Mouse (Mus musculus): ENCODE data around the gene Hacd1. TPM values are rescaled to one million over a fixed set of nuclear protein-coding genes. Genes with fewer than 3 reads are reported as not detected.

Gene Hacd1
- polyA plus RNA-seq, 1 experiment from 2014 or later = 94.1 TPM

DNA sequence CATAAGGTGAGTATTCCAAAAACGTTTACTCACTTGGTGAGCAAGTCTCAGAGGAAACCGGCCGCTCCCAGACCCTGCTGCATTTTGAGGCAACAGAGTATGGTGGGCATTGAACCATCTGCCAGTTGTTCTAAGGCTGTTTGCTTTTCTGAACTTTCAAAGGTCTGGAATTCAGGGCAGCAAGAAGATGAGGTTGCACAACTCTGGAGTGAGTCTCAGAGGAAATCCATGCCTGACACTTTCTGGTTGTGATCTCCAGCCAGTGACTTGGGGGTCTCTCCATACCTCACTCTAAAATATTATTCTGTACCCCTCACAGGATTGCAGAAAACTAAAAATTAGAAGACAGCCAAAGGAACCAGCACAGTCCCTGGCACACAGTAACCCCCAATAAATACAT is 1.8 kb downstream of the Hacd1 start:
- no peak for TF ChIP-seq CTCF (IDR thresholded peaks at IDR 0.05; ENCODE audit: low read depth)
- Histone ChIP-seq H3K27ac (ENCODE audit: low read depth) (no peak overlapping the region), H3K9ac (peak overlapping the region; percentile 10; the same call in 1 of the 2 replicates), H3K4me1 (ENCODE audit: insufficient read depth) (no peaks in the 10 kb centered on the region), H3K36me3 (ENCODE audit: insufficient read depth) (no peaks in the 10 kb centered on the region), H3K27me3 (ENCODE audit: insufficient read depth, low read length) (no peaks in the 10 kb centered on the region), H3K4me2 (peak overlapping the region; percentile 78), H3K9me3 (ENCODE audit: low read depth, low read length) (no peaks in the 10 kb centered on the region), H3K4me3 (ENCODE audit: low read depth, low read length) (no peak overlapping the region)
- DNase-seq (no peak), ATAC-seq (ENCODE audit: insufficient read depth) (no peak)
- 58% methylated on average over 3 of the region's 3 CpGs for WGBS

DNA sequence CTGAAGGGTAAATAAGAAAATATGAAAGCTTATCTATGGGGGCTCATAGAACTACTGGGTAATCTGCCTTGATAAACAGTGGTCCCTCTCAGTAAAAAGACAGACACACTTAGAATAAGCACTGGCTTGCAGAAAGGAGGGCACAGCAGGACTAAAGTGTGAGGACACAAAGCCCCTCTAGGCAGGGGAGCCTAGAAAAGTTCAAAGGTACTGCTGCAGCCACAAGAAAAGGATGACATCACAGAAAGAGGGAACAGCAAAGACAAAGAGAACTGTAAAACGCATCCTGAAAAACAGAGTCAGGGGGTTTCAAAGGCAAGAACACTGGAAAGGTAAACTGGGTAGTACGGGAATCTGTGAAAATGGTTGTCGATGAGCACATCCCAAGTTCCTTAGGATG is 2.3 kb downstream of the Hacd1 start:
- H3K36me3 ChIP-seq (ENCODE audit: insufficient read depth) = no peaks in the 10 kb centered on the region
- no peaks in the 10 kb centered on the region for H3K9me3 ChIP-seq (ENCODE audit: low read depth, low read length)
- 83% methylated on average over 3 of the region's 3 CpGs for WGBS
- no peak overlapping the region for H3K9ac ChIP-seq
- no peak overlapping the region for H3K4me3 ChIP-seq (ENCODE audit: low read depth, low read length)
- no peaks in the 10 kb centered on the region for H3K4me1 ChIP-seq (ENCODE audit: insufficient read depth)
- no peak for ATAC-seq (ENCODE audit: insufficient read depth)
- no peak overlapping the region for H3K27ac ChIP-seq (ENCODE audit: low read depth)
- no peaks in the 10 kb centered on the region for H3K27me3 ChIP-seq (ENCODE audit: insufficient read depth, low read length)
- TF ChIP-seq CTCF (IDR thresholded peaks at IDR 0.05; ENCODE audit: low read depth) = no peak
- no peak for DNase-seq
- no peak overlapping the region for H3K4me2 ChIP-seq

DNA sequence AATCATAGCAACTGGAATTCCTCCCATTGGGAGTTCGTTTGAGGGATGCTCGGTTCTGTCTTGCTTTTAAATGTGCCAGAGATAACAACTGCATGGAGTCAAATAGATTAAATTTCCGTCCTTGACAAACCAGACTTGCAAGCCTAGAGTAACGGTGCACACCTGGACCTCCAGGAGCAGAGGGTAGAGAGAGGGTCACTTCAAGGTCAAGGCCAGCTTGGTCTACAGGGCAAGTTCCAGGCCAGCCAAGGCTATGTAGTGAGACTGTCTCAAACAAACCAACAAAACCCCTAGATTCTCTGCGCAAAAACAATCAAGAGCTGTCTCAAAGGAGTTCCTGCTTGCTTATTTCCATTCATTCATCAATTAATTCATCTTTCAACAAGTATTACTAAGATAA is 7.1 kb downstream of the Hacd1 start:
- H3K9ac ChIP-seq = no peak overlapping the region

GRCm38 (mm10) chr2:14048381-14048780 is 7.6 kb downstream of the Hacd1 start:
- TF ChIP-seq CTCF (IDR thresholded peaks at IDR 0.05; ENCODE audit: low read depth) = peak; percentile 84
- peak; percentile 86 for ATAC-seq (ENCODE audit: insufficient read depth)
- H3K27ac ChIP-seq (ENCODE audit: low read depth) = no peak overlapping the region

More for the DNA sequence above, 7.1 kb downstream of the Hacd1 start:
- Histone ChIP-seq H3K4me2 (no peak overlapping the region), H3K4me3 (ENCODE audit: low read depth, low read length) (no peak overlapping the region), H3K4me1 (ENCODE audit: insufficient read depth) (no peaks in the 10 kb centered on the region), H3K9me3 (ENCODE audit: low read depth, low read length) (no peaks in the 10 kb centered on the region), H3K27me3 (ENCODE audit: insufficient read depth, low read length) (no peaks in the 10 kb centered on the region), H3K36me3 (ENCODE audit: insufficient read depth) (no peaks in the 10 kb centered on the region), H3K27ac (ENCODE audit: low read depth) (no peak overlapping the region)
- no peak for TF ChIP-seq CTCF (IDR thresholded peaks at IDR 0.05; ENCODE audit: low read depth)
- DNase-seq (no peak), ATAC-seq (ENCODE audit: insufficient read depth) (no peak)
- 53% methylated on average over 5 of the region's 5 CpGs for WGBS

DNA sequence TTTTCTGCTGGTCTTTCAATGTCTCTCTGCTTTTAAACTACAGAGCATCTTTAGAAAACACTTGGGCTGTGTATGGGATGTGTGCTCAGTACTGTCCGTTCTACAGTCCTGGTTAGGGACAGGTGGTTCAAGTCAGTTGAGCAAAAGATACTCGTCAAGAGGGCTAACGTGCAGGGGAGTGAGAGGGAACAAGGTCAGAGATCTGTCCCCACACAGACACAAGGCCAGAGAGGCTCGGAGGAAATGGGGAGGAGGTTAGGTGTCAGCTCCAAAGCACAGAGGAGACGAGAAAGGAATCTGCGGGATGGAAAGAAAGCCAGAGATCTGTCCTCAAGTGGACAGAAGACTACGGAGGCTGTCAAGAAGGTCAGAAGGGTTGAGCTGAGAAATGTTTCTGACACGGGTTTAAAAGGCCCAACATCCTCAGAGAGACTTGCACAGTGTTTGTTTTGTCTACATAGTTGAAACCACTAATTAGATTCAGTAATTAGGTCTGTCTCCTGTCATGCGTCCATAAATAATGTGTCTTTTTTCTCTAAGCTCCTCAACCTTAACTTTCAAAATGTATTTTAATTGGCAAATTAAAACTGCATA is 12.3 kb downstream of the Hacd1 start:
- H3K36me3 ChIP-seq (ENCODE audit: insufficient read depth) = peaks cover 3% of the 10 kb centered on the region
- H3K9me3 ChIP-seq (ENCODE audit: low read depth, low read length) = no peaks in the 10 kb centered on the region
- no peak for DNase-seq
- H3K9ac ChIP-seq = no peak overlapping the region
- H3K27me3 ChIP-seq (ENCODE audit: insufficient read depth, low read length) = no peaks in the 10 kb centered on the region
- no peak for ATAC-seq (ENCODE audit: insufficient read depth)
- H3K4me2 ChIP-seq = no peak overlapping the region
- H3K27ac ChIP-seq (ENCODE audit: low read depth) = no peak overlapping the region
- H3K4me3 ChIP-seq (ENCODE audit: low read depth, low read length) = no peak overlapping the region
- 34% methylated on average over 9 of the region's 9 CpGs for WGBS
- no peaks in the 10 kb centered on the region for H3K4me1 ChIP-seq (ENCODE audit: insufficient read depth)
- no peak for TF ChIP-seq CTCF (IDR thresholded peaks at IDR 0.05; ENCODE audit: low read depth)

More at GRCm38 (mm10) chr2:14048381-14048780, 7.6 kb downstream of the Hacd1 start:
- H3K36me3 ChIP-seq (ENCODE audit: insufficient read depth) = no peaks in the 10 kb centered on the region
- no peaks in the 10 kb centered on the region for H3K27me3 ChIP-seq (ENCODE audit: insufficient read depth, low read length)
- H3K9me3 ChIP-seq (ENCODE audit: low read depth, low read length) = no peaks in the 10 kb centered on the region
- H3K4me2 ChIP-seq = no peak overlapping the region
- peak; percentile 89 for DNase-seq
- H3K4me1 ChIP-seq (ENCODE audit: insufficient read depth) = no peaks in the 10 kb centered on the region
- H3K9ac ChIP-seq = no peak overlapping the region
- H3K4me3 ChIP-seq (ENCODE audit: low read depth, low read length) = no peak overlapping the region

DNA sequence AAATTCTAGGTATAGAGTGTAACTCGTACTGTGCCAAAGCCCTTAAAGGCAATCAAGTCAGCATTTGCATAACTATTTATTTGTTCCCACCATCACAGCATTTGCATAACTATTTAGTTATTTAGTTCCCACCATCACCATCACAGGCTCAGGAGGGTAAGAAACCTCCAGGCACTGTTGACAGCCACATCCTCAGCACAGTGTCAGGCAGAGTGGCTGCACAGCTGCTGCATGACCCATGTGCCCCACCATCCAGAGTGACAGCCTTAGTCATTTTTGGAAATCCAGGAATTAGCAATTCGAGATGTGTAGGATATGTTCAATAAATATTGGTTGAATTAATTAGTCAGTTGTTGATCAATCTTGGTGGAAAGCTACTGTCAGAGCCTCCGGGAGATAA is 12.9 kb downstream of the Hacd1 start:
- Histone ChIP-seq H3K4me3 (ENCODE audit: low read depth, low read length) (no peak overlapping the region), H3K9ac (no peak overlapping the region), H3K9me3 (ENCODE audit: low read depth, low read length) (no peaks in the 10 kb centered on the region), H3K27me3 (ENCODE audit: insufficient read depth, low read length) (no peaks in the 10 kb centered on the region), H3K4me2 (no peak overlapping the region), H3K27ac (ENCODE audit: low read depth) (no peak overlapping the region), H3K36me3 (ENCODE audit: insufficient read depth) (peaks cover 3% of the 10 kb centered on the region), H3K4me1 (ENCODE audit: insufficient read depth) (no peaks in the 10 kb centered on the region)
- ATAC-seq (ENCODE audit: insufficient read depth) (no peak), DNase-seq (no peak)
- 73% methylated on average over 3 of the region's 3 CpGs for WGBS
- no peak for TF ChIP-seq CTCF (IDR thresholded peaks at IDR 0.05; ENCODE audit: low read depth)

DNA sequence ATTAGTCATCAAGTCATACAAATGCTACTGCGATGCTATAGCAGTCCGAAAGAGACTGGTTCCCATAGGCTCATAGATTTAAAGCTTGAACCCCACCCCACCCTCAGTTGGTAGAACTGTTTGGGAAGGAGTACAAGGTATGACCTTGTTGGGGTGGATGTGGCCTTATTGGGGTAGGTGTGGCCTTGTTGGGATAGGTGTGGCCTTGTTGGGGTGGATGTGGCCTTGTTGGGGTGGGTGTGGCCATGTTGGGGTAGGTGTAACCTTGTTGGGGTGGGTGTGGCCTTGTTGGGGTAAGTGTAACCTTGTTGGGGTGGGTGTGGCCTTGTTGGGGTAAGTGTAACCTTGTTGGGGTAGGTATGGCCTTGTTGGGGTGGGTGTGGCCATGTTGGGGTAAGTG is 14.7 kb downstream of the Hacd1 start:
- no peaks in the 10 kb centered on the region for H3K4me1 ChIP-seq (ENCODE audit: insufficient read depth)
- DNase-seq (no peak), ATAC-seq (ENCODE audit: insufficient read depth) (no peak)
- H3K27me3 ChIP-seq (ENCODE audit: insufficient read depth, low read length) = no peaks in the 10 kb centered on the region
- H3K27ac ChIP-seq (ENCODE audit: low read depth) = no peak overlapping the region
- H3K36me3 ChIP-seq (ENCODE audit: insufficient read depth) = peaks cover 3% of the 10 kb centered on the region
- 97% methylated on average over 2 of the region's 2 CpGs for WGBS
- H3K4me2 ChIP-seq = no peak overlapping the region
- H3K9ac ChIP-seq = no peak overlapping the region
- no peak overlapping the region for H3K4me3 ChIP-seq (ENCODE audit: low read depth, low read length)
- H3K9me3 ChIP-seq (ENCODE audit: low read depth, low read length) = no peaks in the 10 kb centered on the region
- no peak for TF ChIP-seq CTCF (IDR thresholded peaks at IDR 0.05; ENCODE audit: low read depth)

Measured in lung, embryonic 14.5 days (tissue).